Mouse (Mus musculus) embryonic facial prominence, embryonic 11.5 days (tissue): ENCODE measurements around the gene Slc23a4. TPM values are rescaled to one million over a fixed set of nuclear protein-coding genes. Genes with fewer than 3 reads are reported as not detected.

Experiments
- ATAC-seq: fragments of 200-750 bp; cut with Nextera tagmentation; replicated peaks from 2 replicates; pipeline ENCODE4 v1.8.0; 2017; ENCODE audit warnings: low read depth; ENCODE audit not compliant: insufficient number of reproducible peaks, low FRiP score, low TSS enrichment
- DNase-seq: peaks from one replicate; pipeline ENCODE4 v3.0.0-alpha.2; 2015; ENCODE audit warnings: low spot score
- H3K27ac ChIP-seq: fragments of 300-500 bp; sonication (generic); replicated peaks from 2 replicates; pipeline ENCODE4 v1.5.1; 2014; ENCODE audit warnings: mild to moderate bottlenecking, low read depth, low read length, control low read depth
- H3K27me3 ChIP-seq: fragments of 300-500 bp; sonication (generic); 2 replicates; pipeline ENCODE4 v1.6.1; 2014; ENCODE audit warnings: mild to moderate bottlenecking, low read length, moderate library complexity, mixed read lengths; ENCODE audit not compliant: control insufficient read depth, insufficient read depth
- H3K36me3 ChIP-seq: fragments of 300-500 bp; sonication (generic); replicated peaks from 2 replicates; pipeline ENCODE4 v1.6.1; 2014; ENCODE audit warnings: low read depth, mild to moderate bottlenecking, low read length, moderate library complexity, mixed read lengths; ENCODE audit not compliant: control insufficient read depth, insufficient read depth
- H3K4me1 ChIP-seq: fragments of 300-500 bp; sonication (generic); 2 replicates; pipeline ENCODE4 v1.6.1; 2014; ENCODE audit warnings: low read length, mixed read lengths; ENCODE audit not compliant: control insufficient read depth, insufficient read depth
- H3K4me2 ChIP-seq: fragments of 300-500 bp; sonication (generic); 2 replicates; pipeline ENCODE4 v1.6.1; 2014; ENCODE audit warnings: low read depth, mild to moderate bottlenecking, control low read depth, low read length, moderate library complexity
- H3K4me3 ChIP-seq: fragments of 300-500 bp; sonication (generic); 2 replicates; pipeline ENCODE4 v1.5.1; 2014; ENCODE audit warnings: low read depth, low read length, control low read depth
- H3K9ac ChIP-seq: fragments of 300-500 bp; sonication (generic); replicated peaks from 2 replicates; pipeline ENCODE4 v1.6.1; 2014; ENCODE audit warnings: mild to moderate bottlenecking, control low read depth, low read length
- H3K9me3 ChIP-seq: fragments of 300-500 bp; sonication (generic); replicated peaks from 2 replicates; pipeline ENCODE4 v1.6.1; 2016; ENCODE audit warnings: mild to moderate bottlenecking, low read length, inconsistent platforms, mixed read lengths; ENCODE audit not compliant: control insufficient read depth
- WGBS: fragments of 180-500 bp; shearing (Covaris S2); extraction: QIAGEN DNeasy Blood & Tissue Kit; methylation state at CpG from one replicate; pipeline ENCODE4 v1.1.7; 2014; 5-methylcytosine and 5-hydroxymethylcytosine counted together
- polyA plus RNA-seq: library from polyadenylated mRNA; unstranded; fragments of >200 nt; fragmentation: Nextera tagmentation; extraction: Ambion mirVana; gene quantifications from 2 replicates; pipeline ENCODE4 v1.2.1, GENCODE M21; 2014

Gene Slc23a4
- 0.75 TPM in 1 of 2 replicates, not detected in the other for polyA plus RNA-seq

DNA sequence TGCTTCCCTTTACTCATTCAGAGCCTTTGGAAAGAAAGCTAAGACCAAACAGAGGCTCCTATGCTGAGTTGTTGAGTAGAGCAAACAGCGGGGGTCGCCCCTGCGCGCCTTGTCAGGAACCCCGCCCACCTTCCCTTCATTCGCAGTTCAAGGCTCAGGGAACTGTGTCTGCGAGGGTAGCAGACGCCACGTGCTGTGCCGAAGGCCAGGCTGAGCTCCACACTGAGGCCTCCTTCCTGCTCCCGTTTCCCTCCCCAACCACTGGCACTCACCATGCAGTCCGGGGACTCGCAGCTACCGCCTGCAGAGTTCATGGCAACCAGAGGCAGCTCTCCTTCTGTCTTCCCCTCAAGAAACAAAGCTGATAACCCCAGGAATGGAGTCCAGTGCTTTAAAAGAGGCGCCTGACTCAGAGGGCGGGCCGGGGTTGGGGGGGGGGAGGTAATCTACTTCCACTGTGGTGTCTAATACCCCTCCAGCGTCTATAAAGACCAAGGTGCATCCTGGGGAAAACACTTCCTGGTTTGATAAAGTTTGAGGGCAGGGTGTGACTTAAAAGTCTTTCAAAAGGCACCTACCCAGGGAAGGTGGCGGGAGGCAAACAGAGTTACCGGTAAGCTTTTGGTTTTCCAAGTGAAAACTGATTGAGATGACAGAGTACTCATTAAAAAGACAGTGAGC, at the start of gene Slc23a4:
Gene Slc23a4, minus strand, starts transcription at position 324 of the 681 bp plus-strand sequence.
- Histone ChIP-seq H3K27me3 (no peaks in the 10 kb centered on the region), H3K4me3 (no peak within 1 kb of the TSS), H3K36me3 (no peaks in the 10 kb centered on the region), H3K9ac (0 out of 2 replicates have a peak within 1 kb of the TSS, but pooled peaks have one; percentile 10), H3K4me1 (0 out of 2 replicates have a peak, but pooled peaks cover 3% of the 10 kb centered on the region), H3K9me3 (no peaks in the 10 kb centered on the region), H3K4me2 (no peak within 1 kb of the TSS), H3K27ac (no peak within 1 kb of the TSS)
- 8% methylated on average over 20 of the region's 20 CpGs for WGBS
- no peak for ATAC-seq
- peak; percentile 53 for DNase-seq

- DNase-seq (no peak), ATAC-seq (no peak)
- Histone ChIP-seq H3K9me3 (no peaks in the 10 kb centered on the region), H3K9ac (no peak overlapping the region), H3K4me1 (no peaks in the 10 kb centered on the region), H3K4me2 (no peak overlapping the region), H3K27me3 (no peaks in the 10 kb centered on the region), H3K4me3 (no peak overlapping the region), H3K27ac (no peak overlapping the region), H3K36me3 (no peaks in the 10 kb centered on the region)
- WGBS, result 95% methylated on average over 11 of the region's 11 CpGs
Observed at GRCm38 (mm10) chr6:35033341-35033740, 45.1 kb upstream of the Slc23a4 start.

- Histone ChIP-seq H3K4me3 (no peak overlapping the region), H3K9me3 (no peaks in the 10 kb centered on the region), H3K9ac (no peak overlapping the region), H3K36me3 (no peaks in the 10 kb centered on the region), H3K27me3 (no peaks in the 10 kb centered on the region), H3K27ac (no peak overlapping the region), H3K4me1 (no peaks in the 10 kb centered on the region), H3K4me2 (no peak overlapping the region)
- no peak for DNase-seq
- 84% methylated on average over 2 of the region's 2 CpGs for WGBS
- ATAC-seq, result no peak
Observed at GRCm38 (mm10) chr6:35032704-35033103, 44.5 kb upstream of the Slc23a4 start.

GRCm38 (mm10) chr6:35030811-35031210, 42.6 kb upstream of the Slc23a4 start:
- H3K4me3 ChIP-seq, result no peak overlapping the region
- WGBS, result 92% methylated on average over 4 of the region's 4 CpGs
- DNase-seq, result no peak

DNA sequence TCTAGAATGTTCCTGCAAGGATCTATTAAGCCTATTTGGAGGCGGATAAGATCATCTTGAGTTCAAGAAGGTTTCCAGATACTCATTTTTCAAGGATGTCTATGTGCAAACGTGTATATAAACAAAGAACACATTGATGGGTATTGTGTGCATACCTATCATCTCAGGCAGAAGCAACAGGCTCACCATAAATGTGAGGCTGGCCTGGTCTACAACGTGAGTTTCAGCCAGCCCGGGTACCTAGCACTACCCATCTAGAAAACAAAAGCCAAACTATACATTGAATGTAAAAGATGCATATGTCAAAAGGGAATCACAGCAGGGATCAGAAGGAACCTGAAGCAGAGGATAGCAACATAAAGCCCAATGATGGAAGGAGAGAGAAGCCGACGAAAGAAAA, 42.0 kb upstream of the Slc23a4 start:
- Histone ChIP-seq H3K4me2 (no peak overlapping the region), H3K4me1 (no peaks in the 10 kb centered on the region), H3K4me3 (no peak overlapping the region), H3K27me3 (no peaks in the 10 kb centered on the region), H3K9ac (no peak overlapping the region), H3K36me3 (no peaks in the 10 kb centered on the region), H3K27ac (no peak overlapping the region), H3K9me3 (no peaks in the 10 kb centered on the region)
- DNase-seq, result no peak
- no peak for ATAC-seq
- 86% methylated on average over 6 of the region's 6 CpGs for WGBS

More at GRCm38 (mm10) chr6:35030811-35031210, 42.6 kb upstream of the Slc23a4 start:
- no peak overlapping the region for H3K4me2 ChIP-seq
- no peaks in the 10 kb centered on the region for H3K27me3 ChIP-seq
- H3K27ac ChIP-seq, result no peak overlapping the region
- H3K36me3 ChIP-seq, result no peaks in the 10 kb centered on the region
- no peak overlapping the region for H3K9ac ChIP-seq
- no peak for ATAC-seq
- H3K4me1 ChIP-seq, result no peaks in the 10 kb centered on the region
- no peaks in the 10 kb centered on the region for H3K9me3 ChIP-seq

DNA sequence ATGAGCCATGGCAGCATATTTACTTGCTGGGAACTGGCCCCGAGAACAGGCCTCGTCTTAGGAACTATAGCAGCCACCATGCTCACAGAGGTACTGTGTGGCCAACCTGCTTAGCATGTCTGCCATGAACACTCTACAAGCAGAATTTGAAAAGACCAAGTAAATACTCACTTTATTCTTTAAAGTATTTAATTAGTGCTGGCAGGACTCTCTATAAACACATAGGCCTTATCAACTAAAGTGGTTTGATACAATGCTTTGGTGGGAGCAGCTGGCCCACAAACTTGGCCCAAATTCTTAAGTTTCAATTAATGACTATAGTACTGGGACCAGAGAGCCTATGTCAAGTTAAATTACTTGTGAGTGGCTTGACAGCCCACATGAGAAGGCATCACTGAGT, 39.8 kb upstream of the Slc23a4 start:
- Histone ChIP-seq H3K27ac (no peak overlapping the region), H3K9ac (no peak overlapping the region), H3K4me1 (no peaks in the 10 kb centered on the region), H3K4me2 (no peak overlapping the region), H3K36me3 (no peaks in the 10 kb centered on the region), H3K9me3 (no peaks in the 10 kb centered on the region), H3K4me3 (no peak overlapping the region), H3K27me3 (no peaks in the 10 kb centered on the region)
- ATAC-seq (no peak), DNase-seq (no peak)
- WGBS, result 100% methylated on average over 2 of the region's 2 CpGs

- H3K9me3 ChIP-seq, result no peaks in the 10 kb centered on the region
- 68% methylated on average over 6 of the region's 6 CpGs for WGBS
Observed at GRCm38 (mm10) chr6:35027257-35027656, 39.1 kb upstream of the Slc23a4 start.

DNA sequence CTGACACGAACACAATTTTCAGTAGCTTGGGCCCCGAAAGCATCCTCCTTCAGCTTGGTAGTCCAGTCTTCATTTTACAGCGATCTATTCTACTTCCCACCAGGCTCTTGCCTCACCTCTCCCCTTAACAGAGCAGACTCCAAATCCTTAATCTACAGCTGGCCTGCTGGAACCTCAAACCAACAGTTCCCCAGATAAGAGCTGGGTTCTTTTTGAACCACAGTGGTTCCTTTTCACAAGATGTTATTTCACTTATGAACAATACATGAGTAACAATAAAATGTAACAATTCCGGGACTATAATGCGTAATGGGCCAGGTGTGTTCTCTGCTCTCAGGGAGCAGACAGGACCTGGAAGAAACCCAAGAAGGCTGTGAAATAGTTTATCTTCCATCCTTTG, 28.4 kb upstream of the Slc23a4 start:
- H3K4me1 ChIP-seq, result no peaks in the 10 kb centered on the region
- H3K27me3 ChIP-seq, result no peaks in the 10 kb centered on the region
- H3K9me3 ChIP-seq, result no peaks in the 10 kb centered on the region
- no peak overlapping the region for H3K4me3 ChIP-seq
- ATAC-seq (no peak), DNase-seq (no peak)
- no peak overlapping the region for H3K9ac ChIP-seq
- no peak overlapping the region for H3K27ac ChIP-seq
- no peaks in the 10 kb centered on the region for H3K36me3 ChIP-seq
- 92% methylated on average over 5 of the region's 5 CpGs for WGBS
- no peak overlapping the region for H3K4me2 ChIP-seq

More at GRCm38 (mm10) chr6:35027257-35027656, 39.1 kb upstream of the Slc23a4 start:
- DNase-seq (no peak), ATAC-seq (no peak)
- Histone ChIP-seq H3K9ac (no peak overlapping the region), H3K4me1 (no peaks in the 10 kb centered on the region), H3K27ac (no peak overlapping the region), H3K4me2 (no peak overlapping the region), H3K4me3 (no peak overlapping the region), H3K36me3 (no peaks in the 10 kb centered on the region), H3K27me3 (no peaks in the 10 kb centered on the region)
